Mouse (Mus musculus) spleen, postnatal 14 days (tissue): ENCODE measurements at regions not wholly inside any gene's neighbourhood (a gene's known extent, or its start where the extent isn't known, plus 50 kb on each side); places are given as distances from the start of the nearest gene placed in this dataset.

Source experiments
- DNase-seq, 2 experiments: peaks; one replicate each; pipeline ENCODE4 v3.0.0; 2021 to 2022; ENCODE audit warnings: low spot score in 2 of 2

DNA sequence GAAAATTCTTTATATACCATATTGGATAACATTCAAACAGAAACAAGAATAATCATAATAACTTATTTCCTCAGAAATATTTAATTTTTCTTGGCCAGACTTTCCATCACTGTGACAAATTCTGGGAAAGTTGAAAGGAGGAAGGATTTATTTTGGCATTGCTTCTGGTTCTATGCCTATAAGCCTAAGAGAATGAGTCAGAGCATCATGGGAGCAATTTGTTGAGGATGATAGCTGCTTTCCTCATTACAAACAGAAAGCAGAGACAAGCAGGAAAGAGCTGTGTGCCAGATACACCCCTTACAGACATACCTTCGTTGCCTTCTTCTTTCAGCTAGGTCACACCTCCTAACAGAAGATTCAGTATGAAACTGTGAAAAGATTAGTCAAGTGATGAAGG, 115.3 kb downstream of the Rgs21 start:
- DNase-seq = no peak

DNA sequence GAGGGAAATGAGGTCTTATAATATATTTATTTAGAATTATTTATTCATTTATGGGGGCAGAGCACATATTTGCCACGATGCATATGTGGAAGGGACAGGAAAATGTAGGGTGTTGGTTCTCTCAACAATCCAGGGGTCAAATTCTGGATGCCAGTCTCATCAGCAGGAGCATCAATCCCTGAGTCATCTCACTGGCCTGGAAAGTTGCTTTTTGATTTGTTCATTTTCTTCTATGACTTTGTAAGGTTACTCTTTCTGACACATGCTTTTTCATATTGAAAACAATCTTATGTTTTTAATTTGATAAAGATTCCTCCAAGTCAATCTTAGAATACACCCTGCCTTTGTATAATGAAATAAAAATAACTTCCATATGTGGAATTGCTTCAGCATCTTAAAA, 115.7 kb downstream of the Rgs21 start:
- no peak for DNase-seq

DNA sequence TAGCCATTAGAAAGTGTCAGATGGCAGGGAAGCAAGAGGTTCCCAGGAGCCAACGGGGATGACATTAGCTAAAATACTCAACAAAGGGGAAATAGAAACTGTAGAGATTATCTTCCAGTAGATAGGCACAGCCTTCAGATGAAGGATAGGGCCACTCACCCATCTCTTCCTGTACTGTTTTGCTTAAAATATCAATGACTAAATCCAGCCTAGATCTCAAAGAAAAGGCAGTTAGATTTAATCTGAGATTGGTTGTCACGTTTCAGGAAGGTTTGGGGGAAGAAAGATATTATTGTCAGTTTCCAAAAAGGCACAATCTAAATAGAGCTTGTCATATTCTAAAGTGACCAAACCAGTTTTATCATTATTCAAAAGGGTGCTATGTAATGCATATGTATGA, 130.8 kb downstream of the Rgs21 start:
- DNase-seq = no peak

DNA sequence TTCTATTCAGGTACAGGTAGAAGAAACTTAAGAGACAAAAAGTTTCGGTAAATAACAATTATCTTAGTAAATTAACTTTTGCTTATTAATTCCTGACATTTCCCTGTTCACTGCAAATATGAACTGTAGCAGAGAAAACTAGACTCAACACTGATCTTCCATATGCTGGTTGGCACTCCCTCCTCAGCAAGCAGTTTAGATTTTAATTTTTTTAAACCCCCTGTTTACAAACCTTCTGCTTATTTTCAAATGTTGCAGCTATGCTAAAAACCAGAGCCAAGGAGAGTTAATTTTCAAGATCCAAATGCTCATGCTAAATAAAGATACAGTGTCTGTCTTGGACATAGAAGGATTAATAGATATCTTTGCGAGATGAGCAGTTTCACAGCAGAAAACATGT, 134.7 kb downstream of the Rgs21 start:
- DNase-seq = no peak

DNA sequence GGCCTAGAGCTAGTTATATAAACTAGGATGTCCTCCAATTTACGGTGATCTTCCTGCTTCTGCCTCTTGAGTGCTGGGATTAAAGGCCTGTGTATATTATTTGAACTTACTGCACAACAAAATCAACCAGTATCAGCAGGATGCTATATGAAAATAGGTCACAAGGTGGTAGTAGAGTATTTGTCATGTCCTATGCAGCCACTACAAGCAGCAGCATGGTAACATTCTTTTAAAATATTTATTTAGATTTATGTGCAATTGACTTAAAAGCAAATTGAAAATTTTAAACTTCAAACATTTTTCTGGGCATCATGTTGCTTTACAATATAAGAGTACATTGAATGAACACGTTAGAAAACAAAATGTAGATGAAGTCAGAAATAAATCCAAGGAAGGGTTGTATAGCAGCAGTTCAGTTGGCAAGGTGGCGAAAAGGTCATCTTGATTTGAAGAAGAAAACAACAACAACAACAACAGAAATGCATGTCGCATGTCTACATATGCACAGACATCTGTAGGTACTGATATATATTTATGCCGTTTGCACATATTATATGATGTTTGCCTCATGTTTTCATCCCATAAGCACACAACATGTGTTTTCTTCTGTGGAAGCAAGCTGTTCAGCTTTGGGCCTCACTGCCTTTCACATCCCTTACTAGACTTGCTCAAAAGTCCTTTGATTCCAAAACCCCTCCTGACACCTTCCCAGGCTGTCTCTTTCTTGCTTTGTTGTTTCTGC, 135.8 kb downstream of the Rgs21 start:
- no peak for DNase-seq

DNA sequence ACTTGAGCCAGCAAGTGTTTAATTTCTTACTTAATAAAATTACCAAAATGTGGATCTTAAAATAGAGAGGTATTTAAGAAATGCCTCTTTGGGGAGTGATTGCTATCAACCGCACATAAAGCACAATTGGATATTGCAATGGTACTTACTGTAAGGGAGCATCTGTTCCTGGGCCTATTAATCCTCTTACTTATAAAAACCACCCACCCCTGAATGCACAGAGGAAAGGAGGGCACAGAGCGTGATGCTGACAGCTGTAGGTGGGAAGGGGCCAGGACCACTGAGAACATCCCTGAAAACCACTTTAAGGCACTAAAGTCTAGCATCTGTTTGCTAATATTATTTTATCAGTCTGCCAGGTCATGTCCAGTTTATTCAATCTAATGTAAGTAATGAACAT, 146.1 kb downstream of the Rgs21 start:
- no peak for DNase-seq

DNA sequence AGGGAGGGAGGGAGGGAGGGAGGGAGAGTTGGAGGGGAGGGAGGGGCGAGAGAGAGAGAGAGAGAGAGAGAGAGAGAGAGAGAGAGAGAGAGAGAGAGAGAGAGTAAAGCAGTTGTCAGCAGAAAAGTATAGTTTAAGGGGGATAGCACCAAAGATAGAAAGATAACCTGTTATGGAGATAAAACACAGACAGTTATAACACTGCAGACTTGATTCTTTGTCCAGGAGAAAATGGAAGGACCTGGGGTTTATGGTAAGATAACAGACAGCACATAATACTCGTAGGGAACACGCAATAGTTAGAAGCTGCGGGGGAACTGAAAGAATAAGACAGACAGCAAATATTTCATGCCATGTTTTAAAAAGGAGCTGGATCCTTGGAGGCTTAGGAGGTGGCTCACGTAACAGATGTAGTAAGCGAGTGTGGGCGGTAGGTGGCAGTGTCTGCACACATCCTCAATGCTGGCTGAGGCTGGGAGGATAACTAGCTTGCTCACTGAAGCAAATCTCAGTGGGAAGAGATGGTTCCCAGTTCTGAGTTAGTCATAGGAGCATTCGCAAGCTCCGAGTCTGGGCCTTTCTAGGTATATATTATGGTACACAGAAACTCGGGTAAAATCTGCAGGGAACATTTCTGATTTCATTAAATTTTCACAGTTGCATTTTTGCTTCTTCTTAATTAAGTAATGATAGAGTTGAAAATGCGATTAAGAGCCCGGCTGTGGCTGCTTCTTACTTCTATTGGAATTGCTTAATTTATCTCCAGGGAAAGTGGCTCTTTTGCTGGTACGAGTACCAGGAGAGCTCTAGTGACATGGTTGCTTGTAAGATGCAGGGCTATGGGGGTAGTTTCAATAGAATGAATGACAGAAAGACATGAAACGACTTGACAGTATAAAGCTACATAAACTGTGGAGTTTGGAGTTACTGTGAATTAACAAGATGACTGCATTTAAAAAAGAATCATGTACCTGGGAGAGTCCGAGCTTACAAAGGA, 157.6 kb upstream of the Rgs1 start:
- peak; percentile 31 to 46 for DNase-seq

DNA sequence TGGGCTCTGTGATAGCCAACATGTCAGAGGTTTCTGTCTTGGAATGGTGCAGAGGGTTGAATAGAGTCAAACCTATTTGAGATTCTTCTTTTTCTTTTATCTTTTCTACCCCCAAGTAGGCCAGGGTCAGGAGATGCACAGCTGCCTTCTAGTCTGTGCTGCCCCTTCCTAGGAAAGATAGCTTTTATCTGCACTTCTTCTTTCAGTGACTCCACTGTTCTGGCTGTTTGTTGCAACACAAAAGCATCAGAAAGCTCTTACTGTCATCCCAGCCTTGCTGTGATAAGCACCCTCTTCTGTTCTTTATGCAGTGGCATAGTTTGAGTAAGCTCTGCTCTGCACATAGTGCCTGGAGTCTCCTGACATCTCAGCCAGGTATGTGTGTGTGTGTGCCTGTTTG, 156.7 kb upstream of the Rgs1 start:
- no peak for DNase-seq

DNA sequence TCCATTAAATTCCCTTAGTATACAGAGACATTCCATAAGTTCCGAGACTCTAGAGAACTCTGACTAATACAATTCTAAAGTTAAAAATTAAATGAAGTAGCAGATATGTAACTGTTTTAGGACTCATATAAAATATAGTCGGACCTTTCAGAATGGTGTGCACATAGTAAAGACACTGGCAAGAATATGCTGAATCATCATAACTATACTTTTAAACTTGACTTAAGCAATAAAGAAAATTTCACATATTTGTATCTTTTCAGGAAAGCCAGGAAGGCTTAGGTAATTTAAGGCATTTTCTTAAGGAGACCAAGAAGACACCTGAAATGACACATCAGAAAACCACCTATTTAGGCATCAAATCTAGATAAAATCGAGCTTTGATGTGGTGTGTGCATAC, 156.0 kb upstream of the Rgs1 start:
- DNase-seq = no peak

DNA sequence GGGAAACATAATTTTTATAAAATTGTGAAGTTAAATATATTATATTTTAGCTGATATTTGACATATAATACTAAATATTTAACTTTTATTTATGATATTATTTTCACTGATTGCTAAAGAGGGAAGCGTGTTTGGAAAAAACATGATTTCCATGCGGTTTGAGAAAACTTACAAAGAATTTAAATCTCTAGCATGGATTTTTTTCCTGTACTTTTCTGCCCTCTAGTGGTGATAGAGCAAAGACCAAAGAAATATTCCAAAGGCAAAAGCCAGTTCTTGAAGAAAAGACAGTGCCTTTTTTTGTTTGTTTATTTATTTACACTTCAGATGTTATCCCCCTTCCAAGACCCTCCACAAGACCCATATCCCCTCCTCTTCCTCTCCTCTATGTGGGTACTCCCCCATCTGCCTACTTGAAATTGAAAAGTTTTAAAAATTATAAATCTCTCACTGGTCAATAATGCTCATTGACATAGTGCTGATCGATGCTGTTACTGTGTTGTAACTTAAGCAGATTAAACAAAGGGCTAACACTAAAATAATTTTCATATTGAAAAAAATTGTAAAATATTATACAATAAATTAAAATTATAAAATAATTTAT, 131.1 kb upstream of the Rgs1 start:
- DNase-seq = no peak

DNA sequence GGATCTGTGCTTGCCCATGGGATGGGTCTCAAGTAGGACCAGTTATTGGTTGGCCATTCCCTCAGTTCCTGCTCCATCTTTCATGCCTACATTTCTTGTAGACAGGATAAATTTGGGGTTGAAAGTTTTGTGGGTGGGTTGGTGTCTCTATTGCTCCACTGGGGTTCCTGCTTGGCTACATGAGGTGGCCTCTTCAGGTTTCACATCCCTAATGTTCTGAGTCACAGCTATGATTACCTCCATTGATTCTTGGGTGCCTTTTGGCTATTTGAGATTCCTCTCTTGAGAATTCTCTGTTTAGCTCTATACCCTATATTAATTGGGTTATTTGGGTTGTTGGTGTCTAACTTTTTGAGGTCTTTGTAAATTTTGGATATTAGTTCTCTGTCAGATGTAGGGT, 125.1 kb upstream of the Rgs1 start:
- no peak for DNase-seq

DNA sequence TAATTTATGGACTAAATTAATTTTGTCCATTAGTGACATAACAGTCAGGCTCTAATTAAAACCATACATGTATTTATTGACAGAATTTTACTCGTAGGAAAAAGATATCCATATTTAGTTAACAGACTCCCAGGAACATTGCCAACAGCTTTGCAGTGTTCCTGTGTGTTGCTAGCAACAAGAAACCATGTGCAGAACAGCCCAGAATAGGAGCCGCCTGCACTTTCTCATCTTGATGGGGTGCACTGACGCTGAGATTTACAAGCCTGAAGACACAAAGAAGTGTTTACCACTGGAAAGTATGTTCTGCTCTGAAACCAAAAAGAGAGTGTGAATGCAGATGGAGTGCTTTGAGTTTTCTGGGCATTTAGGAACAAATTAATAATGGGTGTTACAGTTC, 118.5 kb upstream of the Rgs1 start:
- no peak for DNase-seq

DNA sequence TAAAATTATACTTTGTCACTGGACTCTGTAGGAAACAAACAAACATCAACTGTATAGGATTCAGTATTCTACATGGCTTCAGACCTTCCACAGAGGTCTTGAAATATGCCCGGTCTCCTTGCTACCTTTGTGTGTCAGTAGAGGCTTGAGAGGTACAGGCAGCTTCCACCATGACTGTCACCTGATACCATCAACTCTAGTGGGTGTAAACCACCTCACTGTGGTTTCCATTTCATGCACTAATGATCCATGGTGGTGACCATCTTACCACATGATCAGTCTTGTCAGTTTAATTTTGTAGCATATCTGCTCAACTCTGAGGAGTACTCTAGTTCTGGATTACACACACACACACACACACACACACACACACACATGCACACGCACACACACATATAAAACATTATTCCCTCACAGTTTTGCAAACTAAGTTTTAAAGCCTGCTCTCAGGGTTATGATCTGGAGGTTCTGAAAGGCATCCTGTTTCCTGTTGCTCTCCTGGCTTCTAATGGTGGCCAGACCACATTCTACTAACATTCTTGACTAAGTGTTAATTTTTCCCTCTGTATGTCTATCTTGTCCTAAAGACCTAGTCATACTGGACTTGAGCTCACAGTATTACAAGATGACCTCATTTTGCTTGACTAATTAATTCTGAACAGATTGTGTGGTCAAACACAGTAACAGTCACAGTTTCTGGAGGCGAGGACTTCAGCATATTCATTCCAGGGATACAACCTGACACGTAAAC, 106.7 kb upstream of the Rgs1 start:
- no peak for DNase-seq

DNA sequence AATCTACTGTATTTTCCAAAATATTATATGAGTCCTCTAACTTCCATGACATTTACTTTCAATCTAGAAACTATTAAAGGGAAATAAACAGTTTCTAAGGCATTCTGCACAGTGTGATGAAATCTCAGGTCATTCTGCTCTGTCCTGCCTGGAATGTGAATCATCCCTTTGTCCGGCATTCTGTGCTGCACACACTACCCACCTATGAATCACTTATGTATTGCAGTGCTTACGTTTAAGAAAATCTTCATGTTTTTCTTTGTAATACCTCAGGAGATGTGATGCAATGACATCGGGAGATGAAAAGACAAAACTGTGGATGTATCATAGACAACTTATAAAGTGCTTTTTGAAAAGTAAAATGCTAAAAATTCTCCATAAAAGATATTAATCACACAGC, 106.0 kb upstream of the Rgs1 start:
- no peak for DNase-seq

DNA sequence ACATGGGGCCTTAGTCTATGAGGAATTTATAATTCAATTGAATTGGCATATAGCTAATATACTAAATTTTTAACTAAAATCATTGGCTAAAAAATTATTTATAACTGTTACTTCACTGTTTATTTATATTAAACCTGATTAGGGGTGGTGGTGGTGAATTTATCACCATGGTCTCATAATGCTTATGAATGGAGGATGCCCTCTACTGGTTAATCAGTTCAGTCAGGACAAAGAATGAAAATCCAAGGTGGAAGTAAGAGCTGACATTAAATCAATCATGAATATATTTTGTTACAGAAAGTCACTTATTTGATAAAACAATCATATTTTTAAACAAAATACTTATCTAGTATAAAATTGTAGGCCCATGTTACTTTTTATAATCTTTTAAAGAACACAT, 104.3 kb upstream of the Rgs1 start:
- DNase-seq = no peak

DNA sequence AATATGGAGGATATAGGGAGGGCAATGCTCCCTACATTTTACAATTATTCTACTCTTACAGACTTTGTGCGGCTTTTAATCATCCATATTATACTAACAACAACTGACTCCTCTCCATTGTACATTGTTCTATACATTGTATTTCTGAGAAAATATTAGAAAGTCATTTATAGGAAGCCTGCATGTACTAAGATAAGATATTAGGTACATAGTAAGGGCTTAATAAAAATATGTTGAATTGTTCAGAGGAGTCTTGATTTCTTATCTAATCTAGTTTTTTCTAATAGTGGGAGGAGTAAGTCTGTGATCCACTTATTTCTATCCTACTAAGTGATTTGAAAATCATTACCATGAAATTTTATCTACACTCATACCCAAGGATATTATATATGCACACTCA, 94.8 kb upstream of the Rgs1 start:
- no peak for DNase-seq

DNA sequence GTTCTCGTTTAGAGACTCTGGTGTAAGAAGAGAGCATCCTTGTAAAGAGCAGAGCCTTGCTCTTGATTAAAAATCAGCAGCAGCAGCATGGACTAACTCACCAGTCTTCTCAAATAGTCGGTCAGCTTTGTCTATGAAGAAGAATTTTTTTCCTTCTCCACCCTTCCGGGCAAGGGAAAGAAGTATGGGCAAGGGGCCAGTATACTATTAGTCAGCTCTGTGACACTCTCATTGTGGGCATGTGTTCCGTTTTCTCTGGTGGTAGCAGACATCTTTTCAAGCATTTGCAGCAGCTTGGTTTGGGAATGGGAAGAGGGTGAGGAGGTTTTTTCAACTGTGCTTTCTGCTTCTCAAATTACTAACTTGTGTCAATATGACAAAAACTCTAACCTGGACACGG, 94.3 kb upstream of the Rgs1 start:
- no peak for DNase-seq

DNA sequence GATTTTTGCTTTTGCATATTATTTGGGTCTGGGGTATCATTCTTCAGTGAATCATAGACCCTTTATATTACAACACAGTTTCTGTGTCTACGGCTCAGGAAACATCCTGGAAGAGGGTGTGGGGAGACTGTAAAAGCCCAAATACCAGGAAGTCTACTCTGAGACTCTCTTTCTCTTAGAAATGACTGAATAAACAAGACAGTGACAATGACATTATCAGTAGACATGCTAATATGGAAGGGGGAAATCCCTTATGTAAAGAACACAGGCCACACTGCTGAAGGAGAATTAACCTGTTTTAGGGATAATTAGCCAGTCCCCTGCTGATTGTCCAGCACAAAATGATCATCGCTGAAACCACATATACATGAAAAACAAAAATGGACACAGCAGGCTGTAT, 88.5 kb upstream of the Rgs1 start:
- no peak for DNase-seq

DNA sequence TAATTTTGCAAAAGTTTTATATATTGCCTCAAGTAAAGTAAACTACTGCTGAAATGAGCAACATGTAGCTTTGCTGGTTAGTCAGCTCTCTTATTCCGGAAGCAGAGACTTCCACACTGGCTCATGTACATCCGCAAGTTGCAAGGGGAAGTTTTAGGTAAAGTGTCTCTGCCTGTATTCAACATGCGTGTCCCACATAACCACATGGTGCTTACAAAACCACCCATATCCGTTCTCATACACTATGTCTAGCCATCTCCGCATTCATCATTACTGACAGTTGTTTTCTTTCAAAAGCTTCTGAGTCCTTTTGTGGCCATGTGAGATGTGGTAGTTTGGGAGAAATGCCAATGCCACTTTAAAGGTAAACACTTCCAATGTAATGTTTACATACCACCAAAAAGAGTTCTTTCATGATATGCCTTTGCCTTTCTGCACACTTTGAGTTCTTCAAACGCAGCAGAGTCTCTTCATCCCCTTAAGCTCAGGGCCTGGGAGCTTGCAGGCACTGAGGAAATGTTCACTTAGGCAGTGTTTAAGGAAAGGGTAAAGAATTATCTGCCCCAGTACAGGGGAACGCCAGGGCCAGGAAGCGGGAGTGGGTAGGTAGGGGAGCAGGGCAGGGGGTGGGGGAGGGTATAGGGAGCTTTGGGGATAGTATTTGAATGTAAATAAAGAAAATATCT, 81.5 kb upstream of the Rgs1 start:
- DNase-seq = no peak

DNA sequence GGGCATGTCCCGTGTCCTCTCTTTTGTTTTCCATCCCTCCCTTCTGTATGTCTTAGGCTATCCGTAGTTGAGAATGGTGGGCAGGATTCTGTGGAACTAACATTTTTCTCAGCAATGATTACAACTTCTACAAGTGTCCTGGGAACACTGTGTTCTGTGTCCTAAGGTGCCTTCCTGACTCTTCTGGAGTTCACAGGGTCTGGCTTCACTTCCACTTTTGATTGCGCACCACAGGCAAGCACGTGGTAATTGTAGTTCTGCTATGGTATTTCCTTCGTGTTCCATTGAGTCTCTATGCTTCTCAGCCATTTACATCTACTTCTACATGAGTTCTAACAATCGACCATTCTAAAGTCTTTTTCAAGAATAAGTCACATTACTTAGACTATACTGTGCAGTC, 70.4 kb upstream of the Rgs1 start:
- no peak for DNase-seq

DNA sequence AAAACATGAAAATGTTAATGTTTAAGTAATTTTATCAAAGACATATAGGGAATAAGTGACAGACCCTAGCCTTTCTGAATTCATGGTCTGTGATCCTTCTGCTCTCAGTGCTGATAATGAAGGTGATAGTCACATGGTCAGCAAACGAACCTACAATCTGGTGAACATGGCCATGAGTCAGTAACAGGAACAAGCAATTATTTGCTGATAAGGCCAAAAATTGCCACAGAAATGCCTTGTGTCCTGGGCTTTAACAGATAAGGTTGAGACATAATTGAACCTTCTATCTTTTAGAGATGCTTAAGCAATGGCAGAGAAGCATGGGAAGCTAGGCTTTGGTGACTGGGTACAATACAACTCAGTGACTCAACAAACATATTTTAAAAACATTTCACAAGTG, 69.2 kb upstream of the Rgs1 start:
- no peak for DNase-seq
